Mouse (Mus musculus) testis, postnatal 14 days (tissue): ENCODE measurements at regions not wholly inside any gene's neighbourhood (a gene's known extent, or its start where the extent isn't known, plus 50 kb on each side); places are given as distances from the start of the nearest gene placed in this dataset.

Experiments
- DNase-seq: peaks from one replicate; pipeline ENCODE4 v3.0.0; 2021; ENCODE audit warnings: low spot score

GRCm38 (mm10) chr15:36669748-36670147, 337.8 kb downstream of the Zfp706 start:
- DNase-seq: peak; percentile 11

- DNase-seq: no peak
These were observed 341.0 kb downstream of the Zfp706 start for GRCm38 (mm10) chr15:36666566-36666965.

DNA sequence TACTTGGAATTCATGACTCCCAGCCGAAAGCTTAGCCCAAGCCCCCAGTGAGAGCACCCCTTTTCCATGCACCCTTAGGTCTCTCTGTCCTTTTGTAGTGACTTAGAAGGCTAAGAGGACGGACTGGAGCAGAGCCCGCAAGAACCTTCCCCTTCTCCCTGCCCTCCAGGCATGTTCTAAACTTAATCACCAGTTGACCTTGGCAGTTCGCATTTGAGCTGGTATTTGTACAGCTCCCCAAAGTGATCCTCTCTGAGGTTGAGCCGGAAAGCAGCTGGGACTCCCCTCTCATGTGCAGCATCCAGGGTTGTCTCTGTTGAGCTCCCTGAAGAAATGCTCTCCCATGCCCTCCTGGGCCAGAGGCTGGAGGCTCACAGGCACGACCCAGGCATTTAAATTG, 343.2 kb downstream of the Zfp706 start:
- DNase-seq: no peak

DNA sequence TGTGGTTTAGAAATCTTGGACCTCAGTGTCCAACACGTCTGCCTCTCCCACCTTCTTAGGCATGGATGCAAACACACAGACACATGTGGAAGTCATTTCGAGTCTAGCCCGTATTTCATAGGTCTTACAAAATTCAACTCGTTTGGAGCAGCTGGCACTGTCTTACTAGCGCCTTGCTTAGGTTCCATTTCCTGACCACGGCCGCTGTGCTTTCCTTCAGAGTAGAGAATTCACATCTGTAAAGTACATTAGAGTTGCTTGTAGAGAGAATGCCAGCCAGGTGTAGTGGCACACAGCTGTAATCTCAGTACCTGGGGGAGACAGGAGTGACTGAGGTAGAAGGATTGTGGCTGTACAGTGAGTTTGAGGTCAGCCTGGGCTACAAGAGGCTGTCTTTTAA, 346.6 kb downstream of the Zfp706 start:
- DNase-seq: no peak
